Mouse (Mus musculus): ENCODE data around the gene Slc39a13.

DNA sequence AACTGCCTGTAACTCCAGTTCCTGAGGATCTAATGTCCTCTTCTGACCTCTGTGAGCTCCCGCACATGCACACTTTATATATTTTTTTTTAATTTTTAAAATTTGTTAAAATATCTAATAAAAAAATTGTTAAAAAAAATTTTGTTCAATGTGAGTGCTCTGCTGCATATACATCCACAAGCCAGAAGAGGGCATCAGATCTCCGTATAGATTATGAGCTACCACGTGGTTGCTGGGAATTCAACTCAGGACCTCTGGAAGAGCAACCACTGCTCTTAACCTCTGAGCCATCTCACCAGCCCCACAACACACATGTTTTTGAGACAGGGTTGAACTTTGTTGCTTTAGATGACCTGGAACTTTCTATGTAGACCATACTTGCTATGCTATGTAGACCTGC lies 37.2 kb downstream of the Slc39a13 start:
- TF ChIP-seq POLR2A (IDR thresholded peaks at IDR 0.05; ENCODE audit: extremely low read depth, insufficient read depth, low read length) = no peak
- TF ChIP-seq CTCF (IDR thresholded peaks at IDR 0.05; ENCODE audit: low read depth, low read length) = 0 out of 2 replicates have a peak, but pooled peaks have one; percentile 1
